Mouse (Mus musculus): ENCODE results near the gene Cox8b. TPM values are rescaled to one million over a fixed set of nuclear protein-coding genes. Genes with fewer than 3 reads are reported as not detected.
A peak's percentile ranks its signal among the peaks of the same experiment; 100 is the strongest.

Gene Cox8b
- 10.0 and 14.1 TPM in 2 replicates for polyA plus RNA-seq (2015; fragmentation: Nextera tagmentation; extraction: Ambion mirVana)

GRCm38 (mm10) chr7:140900220-140900619 lies at the start of gene Cox8b:
Cox8b (minus strand) TSS chr7:140900446.
- whole genome bisulfite sequencing: 62% methylated on average over 10 of the region's 10 CpGs
- Histone ChIP-seq H3K4me1 (replicated peaks; ENCODE audit: control insufficient read depth, insufficient read depth, low read length) (no peaks in the 10 kb centered on the region), H3K27ac (ENCODE audit: low read length) (no peak within 1 kb of the TSS), H3K9me3 (ENCODE audit: control insufficient read depth, low read length) (no peaks in the 10 kb centered on the region), H3K4me3 (ENCODE audit: low read length) (no peak within 1 kb of the TSS), H3K27me3 (ENCODE audit: control insufficient read depth, insufficient read depth, low read depth, low read length) (no peaks in the 10 kb centered on the region), H3K36me3 (ENCODE audit: control insufficient read depth, insufficient read depth, low read length) (peaks cover 13% of the 10 kb centered on the region), H3K4me2 (ENCODE audit: low read depth, low read length) (no peak within 1 kb of the TSS), H3K9ac (ENCODE audit: low read length) (no peak within 1 kb of the TSS)
- no peak for ATAC-seq (ENCODE audit: low read depth)

GRCm38 (mm10) chr7:140949255-140949654 lies 49.0 kb upstream of the Cox8b start:
- peaks cover 19% of the 10 kb centered on the region for H3K4me1 ChIP-seq (replicated peaks; ENCODE audit: control insufficient read depth, insufficient read depth, low read length)
- no peaks in the 10 kb centered on the region for H3K27me3 ChIP-seq (ENCODE audit: control insufficient read depth, insufficient read depth, low read depth, low read length)
- no peak for ATAC-seq (ENCODE audit: low read depth)
- H3K4me2 ChIP-seq (ENCODE audit: low read depth, low read length): no peak overlapping the region
- H3K9ac ChIP-seq (ENCODE audit: low read length): no peak overlapping the region
- H3K36me3 ChIP-seq (ENCODE audit: control insufficient read depth, insufficient read depth, low read length): peaks cover 26% of the 10 kb centered on the region
- no peaks in the 10 kb centered on the region for H3K9me3 ChIP-seq (ENCODE audit: control insufficient read depth, low read length)
- H3K27ac ChIP-seq (ENCODE audit: low read length): no peak overlapping the region
- WGBS: 84% methylated on average over 6 of the region's 6 CpGs
- no peak overlapping the region for H3K4me3 ChIP-seq (ENCODE audit: low read length)

GRCm38 (mm10) chr7:140948161-140948560 lies 47.9 kb upstream of the Cox8b start:
- ATAC-seq (ENCODE audit: low read depth): no peak
- Histone ChIP-seq H3K36me3 (ENCODE audit: control insufficient read depth, insufficient read depth, low read length) (peaks cover 26% of the 10 kb centered on the region), H3K4me2 (ENCODE audit: low read depth, low read length) (no peak overlapping the region), H3K27ac (ENCODE audit: low read length) (peak overlapping the region; percentile 14; the same call in 1 of the 2 replicates), H3K9me3 (ENCODE audit: control insufficient read depth, low read length) (no peaks in the 10 kb centered on the region), H3K4me1 (replicated peaks; ENCODE audit: control insufficient read depth, insufficient read depth, low read length) (peaks cover 18% of the 10 kb centered on the region), H3K4me3 (ENCODE audit: low read length) (no peak overlapping the region), H3K27me3 (ENCODE audit: control insufficient read depth, insufficient read depth, low read depth, low read length) (no peaks in the 10 kb centered on the region), H3K9ac (ENCODE audit: low read length) (no peak overlapping the region)
- WGBS: 65% methylated on average over 8 of the region's 8 CpGs

GRCm38 (mm10) chr7:140946980-140947379 lies 46.7 kb upstream of the Cox8b start:
- no peak for ATAC-seq (ENCODE audit: low read depth)
- peaks cover 28% of the 10 kb centered on the region for H3K4me1 ChIP-seq (replicated peaks; ENCODE audit: control insufficient read depth, insufficient read depth, low read length)
- H3K27me3 ChIP-seq (ENCODE audit: control insufficient read depth, insufficient read depth, low read depth, low read length): no peaks in the 10 kb centered on the region
- WGBS: 33% methylated on average over 7 of the region's 7 CpGs
- H3K27ac ChIP-seq (ENCODE audit: low read length): peak overlapping the region; percentile 33; the same call in 1 of the 2 replicates
- H3K4me2 ChIP-seq (ENCODE audit: low read depth, low read length): no peak overlapping the region
- no peaks in the 10 kb centered on the region for H3K9me3 ChIP-seq (ENCODE audit: control insufficient read depth, low read length)
- H3K36me3 ChIP-seq (ENCODE audit: control insufficient read depth, insufficient read depth, low read length): peaks cover 26% of the 10 kb centered on the region
- no peak overlapping the region for H3K9ac ChIP-seq (ENCODE audit: low read length)
- no peak overlapping the region for H3K4me3 ChIP-seq (ENCODE audit: low read length)

- no peak overlapping the region for H3K9ac ChIP-seq (ENCODE audit: low read length)
- no peak overlapping the region for H3K27ac ChIP-seq (ENCODE audit: low read length)
- no peaks in the 10 kb centered on the region for H3K27me3 ChIP-seq (ENCODE audit: control insufficient read depth, insufficient read depth, low read depth, low read length)
- H3K4me2 ChIP-seq (ENCODE audit: low read depth, low read length): no peak overlapping the region
- no peaks in the 10 kb centered on the region for H3K9me3 ChIP-seq (ENCODE audit: control insufficient read depth, low read length)
- WGBS: 87% methylated on average over 10 of the region's 10 CpGs
- no peak for ATAC-seq (ENCODE audit: low read depth)
- H3K4me1 ChIP-seq (replicated peaks; ENCODE audit: control insufficient read depth, insufficient read depth, low read length): peaks cover 26% of the 10 kb centered on the region
- no peak overlapping the region for H3K4me3 ChIP-seq (ENCODE audit: low read length)
- H3K36me3 ChIP-seq (ENCODE audit: control insufficient read depth, insufficient read depth, low read length): peaks cover 26% of the 10 kb centered on the region
These were observed 46.1 kb upstream of the Cox8b start for GRCm38 (mm10) chr7:140946311-140946710.

GRCm38 (mm10) chr7:140945247-140945646 lies 45.0 kb upstream of the Cox8b start:
- Histone ChIP-seq H3K9ac (ENCODE audit: low read length) (no peak overlapping the region), H3K36me3 (ENCODE audit: control insufficient read depth, insufficient read depth, low read length) (peaks cover 26% of the 10 kb centered on the region)
- 87% methylated on average over 5 of the region's 5 CpGs for WGBS

GRCm38 (mm10) chr7:140944236-140944635 lies 44.0 kb upstream of the Cox8b start:
- Histone ChIP-seq H3K4me1 (replicated peaks; ENCODE audit: control insufficient read depth, insufficient read depth, low read length) (peaks cover 20% of the 10 kb centered on the region), H3K27ac (ENCODE audit: low read length) (no peak overlapping the region), H3K27me3 (ENCODE audit: control insufficient read depth, insufficient read depth, low read depth, low read length) (no peaks in the 10 kb centered on the region), H3K9ac (ENCODE audit: low read length) (no peak overlapping the region), H3K9me3 (ENCODE audit: control insufficient read depth, low read length) (no peaks in the 10 kb centered on the region), H3K36me3 (ENCODE audit: control insufficient read depth, insufficient read depth, low read length) (peaks cover 23% of the 10 kb centered on the region), H3K4me3 (ENCODE audit: low read length) (no peak overlapping the region), H3K4me2 (ENCODE audit: low read depth, low read length) (no peak overlapping the region)
- 84% methylated on average over 7 of the region's 7 CpGs for WGBS
- no peak for ATAC-seq (ENCODE audit: low read depth)

More at GRCm38 (mm10) chr7:140945247-140945646, 45.0 kb upstream of the Cox8b start:
- Histone ChIP-seq H3K4me3 (ENCODE audit: low read length) (no peak overlapping the region), H3K4me2 (ENCODE audit: low read depth, low read length) (no peak overlapping the region), H3K4me1 (replicated peaks; ENCODE audit: control insufficient read depth, insufficient read depth, low read length) (peaks cover 16% of the 10 kb centered on the region), H3K9me3 (ENCODE audit: control insufficient read depth, low read length) (no peaks in the 10 kb centered on the region), H3K27ac (ENCODE audit: low read length) (no peak overlapping the region), H3K27me3 (ENCODE audit: control insufficient read depth, insufficient read depth, low read depth, low read length) (no peaks in the 10 kb centered on the region)
- no peak for ATAC-seq (ENCODE audit: low read depth)

GRCm38 (mm10) chr7:140943356-140943755 lies 43.1 kb upstream of the Cox8b start:
- Histone ChIP-seq H3K36me3 (ENCODE audit: control insufficient read depth, insufficient read depth, low read length) (peaks cover 15% of the 10 kb centered on the region), H3K4me3 (ENCODE audit: low read length) (no peak overlapping the region), H3K4me1 (replicated peaks; ENCODE audit: control insufficient read depth, insufficient read depth, low read length) (peaks cover 21% of the 10 kb centered on the region), H3K9me3 (ENCODE audit: control insufficient read depth, low read length) (no peaks in the 10 kb centered on the region), H3K4me2 (ENCODE audit: low read depth, low read length) (no peak overlapping the region), H3K27me3 (ENCODE audit: control insufficient read depth, insufficient read depth, low read depth, low read length) (no peaks in the 10 kb centered on the region), H3K27ac (ENCODE audit: low read length) (no peak overlapping the region), H3K9ac (ENCODE audit: low read length) (no peak overlapping the region; the same call in 1 of the 2 replicates)
- ATAC-seq (ENCODE audit: low read depth): no peak
- WGBS: 62% methylated on average over 4 of the region's 4 CpGs

- H3K9ac ChIP-seq (ENCODE audit: low read length): peak overlapping the region; percentile 86; the same call in 1 of the 2 replicates
These were observed 42.6 kb upstream of the Cox8b start for GRCm38 (mm10) chr7:140942811-140943210.

GRCm38 (mm10) chr7:140942341-140942740 lies 42.1 kb upstream of the Cox8b start:
- Histone ChIP-seq H3K36me3 (ENCODE audit: control insufficient read depth, insufficient read depth, low read length) (peaks cover 9% of the 10 kb centered on the region), H3K4me2 (ENCODE audit: low read depth, low read length) (peak overlapping the region; percentile 62), H3K27me3 (ENCODE audit: control insufficient read depth, insufficient read depth, low read depth, low read length) (no peaks in the 10 kb centered on the region), H3K9me3 (ENCODE audit: control insufficient read depth, low read length) (no peaks in the 10 kb centered on the region), H3K27ac (ENCODE audit: low read length) (peak overlapping the region; percentile 95), H3K9ac (ENCODE audit: low read length) (peak overlapping the region; percentile 86), H3K4me1 (replicated peaks; ENCODE audit: control insufficient read depth, insufficient read depth, low read length) (peaks cover 21% of the 10 kb centered on the region), H3K4me3 (ENCODE audit: low read length) (peak overlapping the region; percentile 55)
- 36% methylated on average over 9 of the region's 9 CpGs for WGBS
- ATAC-seq (ENCODE audit: low read depth): peak; percentile 1

More at GRCm38 (mm10) chr7:140942811-140943210, 42.6 kb upstream of the Cox8b start:
- ATAC-seq (ENCODE audit: low read depth): no peak
- no peak overlapping the region for H3K4me3 ChIP-seq (ENCODE audit: low read length)
- peak overlapping the region; percentile 62 for H3K4me2 ChIP-seq (ENCODE audit: low read depth, low read length)
- H3K9me3 ChIP-seq (ENCODE audit: control insufficient read depth, low read length): no peaks in the 10 kb centered on the region
- H3K27ac ChIP-seq (ENCODE audit: low read length): peak overlapping the region; percentile 95
- WGBS: 86% methylated on average over 10 of the region's 10 CpGs
- H3K36me3 ChIP-seq (ENCODE audit: control insufficient read depth, insufficient read depth, low read length): peaks cover 10% of the 10 kb centered on the region
- peaks cover 21% of the 10 kb centered on the region for H3K4me1 ChIP-seq (replicated peaks; ENCODE audit: control insufficient read depth, insufficient read depth, low read length)
- no peaks in the 10 kb centered on the region for H3K27me3 ChIP-seq (ENCODE audit: control insufficient read depth, insufficient read depth, low read depth, low read length)

Data from lung, embryonic 16.5 days (tissue).